Mouse (Mus musculus) G1E (cell line): Measurements from ENCODE around the gene Prss33.

ENCODE experiments used
- CTCF ChIP-seq: IDR thresholded peaks from 2 replicates; pipeline ENCODE4 v1.5.1; 2012; ENCODE audit warnings: low read depth, low read length, inconsistent platforms, mixed read lengths
- GATA1 ChIP-seq: IDR thresholded peaks from 2 replicates; pipeline ENCODE4 v1.6.1; 2012; ENCODE audit warnings: borderline replicate concordance, low read length, inconsistent platforms, mixed read lengths
- TAL1 ChIP-seq: conservative IDR thresholded peaks from 2 replicates; pipeline ENCODE4 v1.6.1; 2012; ENCODE audit warnings: low read depth, low read length, inconsistent platforms, mixed read lengths

DNA sequence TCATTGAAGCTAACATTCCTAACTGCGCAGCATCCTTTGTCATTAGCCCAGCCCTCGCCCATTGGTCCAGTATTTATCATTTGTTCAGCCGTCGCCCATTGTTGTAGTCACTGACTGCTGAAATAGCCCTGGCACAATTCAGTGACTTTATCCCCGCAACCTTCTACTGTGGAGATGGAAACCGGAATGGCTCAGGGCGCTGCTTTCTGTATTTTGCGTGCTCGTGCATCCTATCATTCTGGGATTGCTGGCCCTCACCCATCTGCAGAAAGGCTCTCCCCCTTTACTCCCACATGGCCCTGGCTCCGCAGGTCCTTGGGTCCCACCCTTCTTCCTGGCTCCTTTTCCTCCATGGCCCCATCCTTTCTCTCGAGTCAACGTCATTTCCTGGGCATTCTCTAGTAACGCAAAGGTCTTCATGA lies 49.3 kb downstream of the Prss33 start:
- TF ChIP-seq CTCF (no peak), GATA1 (no peak), TAL1 (no peak)
